Comparison of ENCODE assay signal across 7 mouse cellular contexts in the genomic region with DNA sequence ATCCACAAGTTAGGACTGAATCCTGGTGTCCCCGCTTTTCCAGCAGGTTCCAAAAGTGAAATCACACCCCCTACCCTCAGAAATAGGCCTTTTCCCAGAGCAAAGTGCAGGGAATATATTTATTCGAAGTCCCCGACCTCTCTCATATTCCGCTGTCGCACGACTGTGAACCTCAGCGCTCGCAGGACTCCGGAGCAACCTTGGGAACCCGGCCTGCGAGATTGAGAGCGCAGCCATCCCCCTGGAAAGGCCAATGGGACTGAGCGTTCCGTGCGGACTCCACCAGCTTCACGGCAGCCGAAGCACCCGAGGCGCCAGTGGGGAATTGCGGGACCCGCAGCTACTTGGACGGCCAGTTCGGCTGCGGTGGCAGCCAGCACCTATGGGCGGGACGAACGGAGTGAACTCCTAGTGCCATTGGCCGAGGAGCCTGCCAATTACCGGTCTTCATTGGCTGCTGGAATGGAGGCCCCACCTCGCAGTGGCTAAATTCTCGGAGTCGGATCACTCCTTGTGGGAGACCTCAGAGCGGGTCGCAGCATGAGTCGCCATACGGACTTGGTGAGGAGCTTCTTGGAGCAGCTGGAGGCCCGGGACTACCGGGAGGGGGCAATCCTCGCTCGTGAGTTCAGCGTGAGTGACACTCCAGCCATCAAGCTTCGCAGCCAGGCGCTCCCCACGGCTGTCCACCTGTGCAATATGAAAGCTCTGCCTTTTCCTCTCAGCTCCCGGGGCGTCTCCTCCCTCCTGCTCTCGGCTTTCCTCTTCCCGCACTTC. TPM values are rescaled to one million over a fixed set of nuclear protein-coding genes. Genes with fewer than 3 reads are reported as not detected.
DNase-seq lines count a peak whose midpoint lies in the region; ATAC-seq and TF ChIP-seq lines count a peak whose summit lies in the region.

A gene (plus strand): TSS at position 479 of the 777 bp plus-strand sequence.

- peak within 1 kb of the TSS; percentile 60 for H3K9ac ChIP-seq in embryonic facial prominence, embryonic 13.5 days
- H3K9ac ChIP-seq in heart, adult 2 months (ENCODE audit: low read depth, low read length) = peak within 1 kb of the TSS; percentile 77
- H3K9ac ChIP-seq in limb, embryonic 13.5 days = peak within 1 kb of the TSS; percentile 62
- H3K9ac ChIP-seq in midbrain, embryonic 16.5 days (ENCODE audit: low read depth, low read length) = peak within 1 kb of the TSS; percentile 23; the same call in 1 of the 2 replicates

- peak; percentile 64; the same call in 1 of the 2 replicates for TF ChIP-seq POLR2A in heart, adult 2 months (IDR thresholded peaks at IDR 0.05; ENCODE audit: insufficient read depth, low read depth, low read length)

- peak within 1 kb of the TSS; percentile 90 for H3K4me2 ChIP-seq in embryonic facial prominence, embryonic 13.5 days
- peak within 1 kb of the TSS; percentile 79 for H3K4me2 ChIP-seq in limb, embryonic 13.5 days (replicated peaks)
- peak within 1 kb of the TSS; percentile 99 for H3K4me2 ChIP-seq in midbrain, embryonic 16.5 days (ENCODE audit: low read length)

- H3K9me3 ChIP-seq in embryonic facial prominence, embryonic 13.5 days = no peaks in the 10 kb centered on the region
- no peaks in the 10 kb centered on the region for H3K9me3 ChIP-seq in limb, embryonic 13.5 days
- H3K9me3 ChIP-seq in midbrain, embryonic 16.5 days (replicated peaks; ENCODE audit: control insufficient read depth, low read length, poor library complexity, severe bottlenecking) = no peaks in the 10 kb centered on the region

- under 1% methylated on average over 48 of the region's 48 CpGs for WGBS in embryonic facial prominence, embryonic 13.5 days
- WGBS in heart, adult 2 months = under 1% methylated on average over 48 of the region's 48 CpGs
- WGBS in limb, embryonic 13.5 days = under 1% methylated on average over 48 of the region's 48 CpGs
- under 1% methylated on average over 48 of the region's 48 CpGs for WGBS in midbrain, embryonic 16.5 days

- H3K36me3 ChIP-seq in embryonic facial prominence, embryonic 13.5 days = no peaks in the 10 kb centered on the region
- no peaks in the 10 kb centered on the region for H3K36me3 ChIP-seq in heart, adult 2 months (ENCODE audit: control insufficient read depth, insufficient read depth, low read length)
- no peaks in the 10 kb centered on the region for H3K36me3 ChIP-seq in limb, embryonic 13.5 days
- H3K36me3 ChIP-seq in midbrain, embryonic 16.5 days (ENCODE audit: control insufficient read depth, insufficient read depth, low read length) = no peaks in the 10 kb centered on the region

- peak within 1 kb of the TSS; percentile 60 for H3K4me3 ChIP-seq in embryonic facial prominence, embryonic 13.5 days
- H3K4me3 ChIP-seq in heart, adult 2 months = peak within 1 kb of the TSS; percentile 63
- peak within 1 kb of the TSS; percentile 60 for H3K4me3 ChIP-seq in limb, embryonic 13.5 days
- peak within 1 kb of the TSS; percentile 45 for H3K4me3 ChIP-seq in midbrain, embryonic 16.5 days (ENCODE audit: low read depth, low read length)

- ATAC-seq in embryonic facial prominence, embryonic 13.5 days (ENCODE audit: insufficient number of reproducible peaks, insufficient read depth, low FRiP score, low TSS enrichment, low read depth) = peak; percentile 69; the same call in 1 of the 2 replicates
- ATAC-seq in limb, embryonic 13.5 days (ENCODE audit: low FRiP score, low read depth) = peak; percentile 97
- ATAC-seq in midbrain, embryonic 16.5 days = peak; percentile 96

- H3K27ac ChIP-seq in embryonic facial prominence, embryonic 13.5 days = no peak within 1 kb of the TSS
- peak within 1 kb of the TSS; percentile 51 for H3K27ac ChIP-seq in heart, adult 2 months
- H3K27ac ChIP-seq in limb, embryonic 13.5 days = no peak within 1 kb of the TSS
- H3K27ac ChIP-seq in midbrain, embryonic 16.5 days (ENCODE audit: low read length) = no peak within 1 kb of the TSS

- H3K27me3 ChIP-seq in embryonic facial prominence, embryonic 13.5 days = peaks cover 66% of the 10 kb centered on the region
- no peaks in the 10 kb centered on the region for H3K27me3 ChIP-seq in heart, adult 2 months (ENCODE audit: control insufficient read depth, insufficient read depth, low read length)
- peaks cover 52% of the 10 kb centered on the region for H3K27me3 ChIP-seq in limb, embryonic 13.5 days
- H3K27me3 ChIP-seq in midbrain, embryonic 16.5 days (ENCODE audit: control insufficient read depth, insufficient read depth, low read depth, low read length) = peaks cover 32% of the 10 kb centered on the region

- intact Hi-C loops in heart, adult 2 months (cut with DNase I) = loop anchor here (2.0 to 5.0 kb wide), 2 partner anchors 19 to 143 kb away; no protein-coding TSS in a partner anchor

- TF ChIP-seq EP300 in heart, adult 2 months (IDR thresholded peaks at IDR 0.05; ENCODE audit: insufficient read depth, low read depth, low read length) = no peak

- no peaks in the 10 kb centered on the region for H3K79me2 ChIP-seq in heart, adult 2 months (replicated peaks; ENCODE audit: control insufficient read depth, insufficient read depth, low read length)

- DNase-seq in adrenal gland, postnatal 36 days = peak; percentile 91 to 92
- DNase-seq in heart, adult 2 months = peak; percentile 93 to 96
- peak; percentile 94 to 97 for DNase-seq in kidney, adult 8-10 months
- DNase-seq in spleen, postnatal 10 days (ENCODE audit: low spot score in 2 of 2) = peak; percentile 92 to 93

- H3K4me1 ChIP-seq in embryonic facial prominence, embryonic 13.5 days = peaks cover 7% of the 10 kb centered on the region
- no peaks in the 10 kb centered on the region for H3K4me1 ChIP-seq in heart, adult 2 months (ENCODE audit: control insufficient read depth, insufficient read depth, low read length)
- H3K4me1 ChIP-seq in limb, embryonic 13.5 days = peaks cover 10% of the 10 kb centered on the region
- H3K4me1 ChIP-seq in midbrain, embryonic 16.5 days (ENCODE audit: control insufficient read depth, insufficient read depth, low read length) = peaks cover 10% of the 10 kb centered on the region

- TF ChIP-seq CTCF in heart, adult 2 months (IDR thresholded peaks at IDR 0.05) = peak; percentile 47

RNA-seq across cellular contexts. Expression of the gene that starts here (rescaled TPM):
- total RNA-seq in adrenal gland, postnatal 36 days (2021) = 1 to 10 TPM; 3.4 to 5.9 TPM
- 12.6 and 17.0 TPM in 2 replicates for polyA plus RNA-seq in embryonic facial prominence, embryonic 13.5 days (2015; fragmentation: Nextera tagmentation; extraction: Ambion mirVana)
- total RNA-seq in heart, adult 2 months (2021) = 1 to 10 TPM; 4.2 TPM
- polyA plus RNA-seq in heart, adult 2 months (2012; rRNA removed) = 6.5 and 16.3 TPM in 2 replicates
- 12.5 and 19.3 TPM in 2 replicates for polyA plus RNA-seq in limb, embryonic 13.5 days (2015; fragmentation: Nextera tagmentation; extraction: Ambion mirVana)
- 2.9 and 3.4 TPM in 2 replicates for polyA plus RNA-seq in midbrain, embryonic 16.5 days (2015; fragmentation: Nextera tagmentation; extraction: Ambion mirVana)

Comparison
In these comparisons a context has a peak if more than half of its experiments do, and no peak if none do; other contexts are left out.
1. H3K9ac ChIP-seq: peak in every context shown above with its lines; median percentile 77 in heart, adult 2 months; 62 in limb, embryonic 13.5 days; 60 in embryonic facial prominence, embryonic 13.5 days; 23 in midbrain, embryonic 16.5 days.